Mouse (Mus musculus) kidney, postnatal 14 days (tissue): Measurements from ENCODE around the gene Tulp1.

Source experiments
- DNase-seq: peaks from one replicate; pipeline ENCODE4 v3.0.0; 2022; ENCODE audit warnings: mixed read lengths

The Tulp1 gene

GRCm38 (mm10) chr17:28312232-28313211, 52.5 kb downstream of the Tulp1 start:
- peak; percentile 59 for DNase-seq

DNA sequence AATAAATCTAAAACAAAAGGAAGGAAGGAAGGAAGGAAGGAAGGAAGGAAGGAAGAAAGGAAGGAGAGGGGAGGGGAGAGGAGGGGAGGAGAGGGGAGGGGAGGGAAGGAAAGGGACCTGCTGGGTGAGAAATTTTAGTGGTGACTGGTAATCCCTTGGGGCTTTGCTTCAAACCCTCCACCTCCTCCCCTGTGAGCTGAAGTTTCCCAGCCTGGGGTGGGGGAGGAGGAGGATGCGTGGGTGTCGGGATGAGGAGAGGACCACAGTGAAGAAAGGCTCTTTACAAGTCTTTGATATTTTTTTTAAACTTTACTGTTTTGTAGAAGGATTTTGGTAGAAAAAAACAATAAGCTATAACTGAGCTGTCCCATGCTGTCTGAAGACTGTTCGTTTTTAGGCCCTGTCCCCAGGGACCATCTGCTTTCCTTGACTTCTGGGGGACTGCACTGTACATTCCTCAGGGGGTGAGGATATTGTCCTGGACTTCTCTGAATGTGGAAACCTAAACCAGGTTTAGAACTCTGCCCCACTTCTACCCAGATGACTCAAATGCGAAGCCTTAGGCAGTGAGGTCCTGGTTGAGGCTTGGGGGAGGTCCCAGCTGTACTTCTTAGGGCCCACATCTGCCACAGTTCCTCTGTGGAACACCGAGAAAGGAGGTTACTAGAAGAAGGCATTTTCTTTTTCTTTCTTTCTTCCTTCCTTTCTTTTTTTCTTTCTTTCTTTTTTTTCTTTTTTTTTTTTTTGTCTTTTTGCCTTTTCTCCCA, 53.5 kb downstream of the Tulp1 start:
- no peak for DNase-seq

- no peak for DNase-seq
These were observed 54.2 kb downstream of the Tulp1 start for GRCm38 (mm10) chr17:28310831-28311230.

GRCm38 (mm10) chr17:28308297-28309195, 56.5 kb downstream of the Tulp1 start:
- peak; percentile 91 for DNase-seq

- no peak for DNase-seq
These were observed 59.9 kb downstream of the Tulp1 start for GRCm38 (mm10) chr17:28305172-28305571.
